Mouse (Mus musculus) embryonic facial prominence, embryonic 11.5 days (tissue): ENCODE measurements around the gene Mrps7. TPM values are rescaled to one million over a fixed set of nuclear protein-coding genes. Genes with fewer than 3 reads are reported as not detected.

Source experiments
- ATAC-seq: fragments of 200-750 bp; cut with Nextera tagmentation; replicated peaks from 2 replicates; pipeline ENCODE4 v1.8.0; 2017; ENCODE audit warnings: low read depth; ENCODE audit not compliant: insufficient number of reproducible peaks, low FRiP score, low TSS enrichment
- DNase-seq: peaks from one replicate; pipeline ENCODE4 v3.0.0-alpha.2; 2015; ENCODE audit warnings: low spot score
- H3K27ac ChIP-seq: fragments of 300-500 bp; sonication (generic); replicated peaks from 2 replicates; pipeline ENCODE4 v1.5.1; 2014; ENCODE audit warnings: mild to moderate bottlenecking, low read depth, low read length, control low read depth
- H3K27me3 ChIP-seq: fragments of 300-500 bp; sonication (generic); 2 replicates; pipeline ENCODE4 v1.6.1; 2014; ENCODE audit warnings: mild to moderate bottlenecking, low read length, moderate library complexity, mixed read lengths; ENCODE audit not compliant: control insufficient read depth, insufficient read depth
- H3K36me3 ChIP-seq: fragments of 300-500 bp; sonication (generic); replicated peaks from 2 replicates; pipeline ENCODE4 v1.6.1; 2014; ENCODE audit warnings: low read depth, mild to moderate bottlenecking, low read length, moderate library complexity, mixed read lengths; ENCODE audit not compliant: control insufficient read depth, insufficient read depth
- H3K4me1 ChIP-seq: fragments of 300-500 bp; sonication (generic); 2 replicates; pipeline ENCODE4 v1.6.1; 2014; ENCODE audit warnings: low read length, mixed read lengths; ENCODE audit not compliant: control insufficient read depth, insufficient read depth
- H3K4me2 ChIP-seq: fragments of 300-500 bp; sonication (generic); 2 replicates; pipeline ENCODE4 v1.6.1; 2014; ENCODE audit warnings: low read depth, mild to moderate bottlenecking, control low read depth, low read length, moderate library complexity
- H3K4me3 ChIP-seq: fragments of 300-500 bp; sonication (generic); 2 replicates; pipeline ENCODE4 v1.5.1; 2014; ENCODE audit warnings: low read depth, low read length, control low read depth
- H3K9ac ChIP-seq: fragments of 300-500 bp; sonication (generic); replicated peaks from 2 replicates; pipeline ENCODE4 v1.6.1; 2014; ENCODE audit warnings: mild to moderate bottlenecking, control low read depth, low read length
- H3K9me3 ChIP-seq: fragments of 300-500 bp; sonication (generic); replicated peaks from 2 replicates; pipeline ENCODE4 v1.6.1; 2016; ENCODE audit warnings: mild to moderate bottlenecking, low read length, inconsistent platforms, mixed read lengths; ENCODE audit not compliant: control insufficient read depth
- WGBS: fragments of 180-500 bp; shearing (Covaris S2); extraction: QIAGEN DNeasy Blood & Tissue Kit; methylation state at CpG from one replicate; pipeline ENCODE4 v1.1.7; 2014; 5-methylcytosine and 5-hydroxymethylcytosine counted together
- polyA plus RNA-seq: library from polyadenylated mRNA; unstranded; fragments of >200 nt; fragmentation: Nextera tagmentation; extraction: Ambion mirVana; gene quantifications from 2 replicates; pipeline ENCODE4 v1.2.1, GENCODE M21; 2014

Gene Mrps7
- polyA plus RNA-seq, 1 experiment from 2014 or later = 110 TPM

DNA sequence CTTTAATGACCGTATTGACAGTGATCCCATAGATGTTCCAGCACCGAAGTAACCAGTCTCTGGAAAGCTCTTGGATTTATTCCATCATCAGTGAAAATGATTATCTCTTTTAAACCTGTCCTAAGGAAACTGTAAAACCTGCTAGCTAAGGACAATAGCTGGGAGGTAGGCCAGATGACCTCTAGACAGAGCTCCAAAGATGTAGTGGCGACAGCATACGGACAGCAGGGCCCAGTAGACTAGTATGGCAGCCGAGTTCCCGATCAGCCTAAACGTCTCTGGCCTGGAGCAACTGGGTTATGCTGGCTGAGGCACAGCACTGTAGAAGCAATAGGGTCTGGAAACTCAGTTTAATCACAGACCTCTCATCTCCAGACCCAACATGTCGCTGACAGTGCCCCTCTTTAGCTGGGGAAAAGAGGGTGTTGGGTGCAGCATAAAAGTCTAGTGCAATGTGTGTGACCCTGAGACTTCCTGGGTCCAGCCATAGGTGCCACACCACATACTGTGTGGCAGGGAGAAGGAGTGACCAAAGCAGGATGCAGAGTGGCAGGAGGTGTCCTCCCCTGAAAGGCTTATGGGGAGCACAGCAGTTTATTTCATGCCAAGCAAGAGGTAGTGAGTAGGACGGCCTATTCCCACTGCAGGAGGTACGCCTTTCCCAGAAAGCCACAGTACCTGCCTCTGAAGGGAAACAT is 19.2 kb upstream of the Mrps7 start:
- Histone ChIP-seq H3K9me3 (no peaks in the 10 kb centered on the region), H3K36me3 (peaks cover 30% of the 10 kb centered on the region), H3K4me2 (no peak overlapping the region), H3K27ac (no peak overlapping the region), H3K9ac (no peak overlapping the region), H3K4me1 (no peaks in the 10 kb centered on the region), H3K27me3 (no peaks in the 10 kb centered on the region), H3K4me3 (no peak overlapping the region)
- DNase-seq (no peak), ATAC-seq (no peak)
- 90% methylated on average over 10 of the region's 10 CpGs for WGBS

DNA sequence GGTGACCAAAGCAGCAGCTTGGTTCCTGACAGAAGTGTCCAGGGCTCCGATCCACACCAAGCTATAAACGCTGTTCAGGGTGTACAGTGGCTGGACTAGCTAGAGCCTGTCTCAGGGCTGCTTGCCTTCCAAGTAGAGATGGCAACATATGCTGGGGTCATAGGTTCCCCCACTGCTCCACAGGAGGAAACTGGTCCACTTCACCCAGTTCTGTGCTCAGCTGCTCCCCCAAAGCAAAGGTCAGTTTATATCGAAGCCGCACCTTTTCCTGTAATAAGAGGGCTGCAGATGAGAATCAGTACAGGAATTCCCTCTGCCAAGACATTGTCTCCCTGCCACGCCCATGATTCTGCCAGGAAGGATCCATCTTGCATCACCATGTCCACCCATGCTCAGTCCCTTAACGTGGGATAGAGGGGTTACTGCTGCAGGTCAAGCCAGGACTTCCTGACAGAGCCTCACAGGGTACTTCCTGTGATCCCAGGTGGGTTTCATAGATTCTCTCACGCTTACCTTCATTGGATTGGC is 18.1 kb upstream of the Mrps7 start:
- Histone ChIP-seq H3K36me3 (peaks cover 37% of the 10 kb centered on the region), H3K9ac (no peak overlapping the region), H3K27ac (no peak overlapping the region), H3K4me3 (no peak overlapping the region), H3K27me3 (no peaks in the 10 kb centered on the region), H3K4me1 (no peaks in the 10 kb centered on the region), H3K4me2 (no peak overlapping the region), H3K9me3 (no peaks in the 10 kb centered on the region)
- ATAC-seq (no peak), DNase-seq (no peak)
- WGBS = 90% methylated on average over 7 of the region's 7 CpGs

DNA sequence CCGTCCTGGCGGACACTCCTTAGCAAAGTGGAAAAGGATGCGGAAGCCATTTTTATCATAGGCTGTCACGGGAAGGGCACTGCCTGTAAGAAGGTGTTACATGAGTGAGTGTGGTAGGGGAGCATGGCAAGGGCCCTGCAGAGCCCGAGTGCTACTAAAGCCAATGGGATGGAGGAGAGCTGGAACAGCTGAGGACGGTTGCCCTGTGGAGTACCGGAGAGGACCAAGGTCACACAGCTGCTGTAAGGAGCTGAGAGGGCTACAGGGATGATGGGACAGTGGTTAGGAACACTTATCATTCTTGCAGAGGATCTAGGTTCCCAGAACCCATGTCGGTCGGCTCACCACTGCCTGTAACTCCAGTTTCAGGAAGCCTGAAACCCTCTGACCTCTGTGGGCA is 17.3 kb upstream of the Mrps7 start:
- peaks cover 34% of the 10 kb centered on the region for H3K36me3 ChIP-seq
- H3K27me3 ChIP-seq = no peaks in the 10 kb centered on the region
- H3K9me3 ChIP-seq = no peaks in the 10 kb centered on the region
- no peak overlapping the region for H3K9ac ChIP-seq
- no peak overlapping the region for H3K27ac ChIP-seq
- H3K4me1 ChIP-seq = no peaks in the 10 kb centered on the region
- no peak overlapping the region for H3K4me3 ChIP-seq
- DNase-seq (no peak), ATAC-seq (no peak)
- H3K4me2 ChIP-seq = no peak overlapping the region
- 92% methylated on average over 9 of the region's 9 CpGs for WGBS

DNA sequence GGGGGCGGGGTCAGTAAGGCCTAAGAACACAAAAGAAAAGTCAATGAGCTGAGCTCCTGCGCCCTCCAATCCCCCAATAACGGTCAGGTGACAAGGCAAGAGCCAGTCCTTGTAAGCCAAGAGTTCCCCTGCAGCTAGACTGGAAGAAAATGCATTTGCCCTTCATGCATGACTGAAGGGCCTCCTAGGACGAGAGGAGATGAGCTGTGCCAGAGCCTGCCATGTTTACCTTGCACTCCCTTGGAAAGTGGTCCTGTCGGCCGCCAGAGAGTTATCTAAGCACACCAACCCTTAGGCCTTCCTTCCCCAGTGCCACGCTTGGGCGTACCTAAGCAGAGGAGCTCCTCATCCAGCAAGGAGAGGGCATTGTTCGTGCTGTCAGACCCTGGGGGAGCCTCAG is 15.7 kb upstream of the Mrps7 start:
- ATAC-seq (no peak), DNase-seq (no peak)
- peaks cover 37% of the 10 kb centered on the region for H3K36me3 ChIP-seq
- no peaks in the 10 kb centered on the region for H3K9me3 ChIP-seq
- H3K27me3 ChIP-seq = no peaks in the 10 kb centered on the region
- H3K4me3 ChIP-seq = no peak overlapping the region
- H3K9ac ChIP-seq = no peak overlapping the region
- no peaks in the 10 kb centered on the region for H3K4me1 ChIP-seq
- WGBS = 84% methylated on average over 9 of the region's 9 CpGs
- no peak overlapping the region for H3K4me2 ChIP-seq
- no peak overlapping the region for H3K27ac ChIP-seq

DNA sequence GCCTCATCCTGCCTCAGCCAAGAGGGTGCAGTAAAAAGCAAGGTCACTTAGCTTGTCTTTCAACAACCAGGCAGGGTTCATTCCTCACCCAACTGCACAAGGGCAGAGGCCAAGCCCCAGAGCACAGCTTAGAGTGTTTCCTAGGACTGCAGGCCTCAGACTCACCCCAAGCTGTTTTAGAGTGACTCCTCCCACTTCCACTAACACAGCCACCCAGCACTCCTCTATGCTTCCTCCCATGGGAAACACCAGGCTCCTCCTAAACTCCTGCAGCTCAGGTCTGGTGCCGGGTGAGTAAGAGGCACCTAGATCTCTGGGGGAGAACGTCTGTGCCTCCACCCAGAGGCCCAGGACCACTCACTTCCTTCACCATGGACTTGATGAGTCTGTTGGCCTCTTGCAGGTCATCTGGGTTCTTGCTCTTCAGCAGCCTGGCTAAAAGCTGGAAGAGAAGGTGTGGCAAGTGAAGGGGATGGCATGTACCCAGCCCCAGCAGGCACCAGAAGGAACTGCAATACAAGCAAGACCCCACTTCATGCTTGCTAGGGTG is 13.1 kb upstream of the Mrps7 start:
- Histone ChIP-seq H3K36me3 (peaks cover 39% of the 10 kb centered on the region), H3K4me1 (no peaks in the 10 kb centered on the region), H3K27ac (no peak overlapping the region), H3K9ac (no peak overlapping the region), H3K4me3 (no peak overlapping the region), H3K9me3 (no peaks in the 10 kb centered on the region), H3K27me3 (no peaks in the 10 kb centered on the region), H3K4me2 (no peak overlapping the region)
- no peak for ATAC-seq
- DNase-seq = no peak
- WGBS = 87% methylated on average over 2 of the region's 2 CpGs

DNA sequence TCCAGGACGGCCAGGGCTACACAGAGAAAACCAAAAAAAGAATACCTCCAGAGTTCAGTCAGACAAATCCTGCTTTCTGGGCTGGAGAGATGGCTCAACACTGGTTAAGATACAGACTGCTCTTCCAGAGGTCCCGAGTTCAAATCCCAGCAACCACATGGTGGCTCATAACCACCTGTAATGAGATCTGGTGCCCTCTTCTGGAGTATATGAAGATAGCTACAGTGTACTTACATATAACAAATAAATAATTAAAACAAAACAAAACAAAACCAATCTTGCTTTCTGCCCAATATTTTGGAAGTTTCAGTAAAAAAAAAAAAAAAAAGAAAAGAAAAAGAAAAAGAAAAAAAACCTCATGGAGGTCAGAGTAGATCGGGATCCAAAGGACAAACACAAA is 8.5 kb upstream of the Mrps7 start:
- Histone ChIP-seq H3K9ac (no peak overlapping the region), H3K4me3 (no peak overlapping the region), H3K4me1 (no peaks in the 10 kb centered on the region), H3K36me3 (peaks cover 20% of the 10 kb centered on the region), H3K9me3 (no peaks in the 10 kb centered on the region), H3K27ac (no peak overlapping the region), H3K4me2 (no peak overlapping the region), H3K27me3 (no peaks in the 10 kb centered on the region)
- ATAC-seq = no peak
- no peak for DNase-seq
- 95% methylated on average over 3 of the region's 3 CpGs for whole genome bisulfite sequencing

DNA sequence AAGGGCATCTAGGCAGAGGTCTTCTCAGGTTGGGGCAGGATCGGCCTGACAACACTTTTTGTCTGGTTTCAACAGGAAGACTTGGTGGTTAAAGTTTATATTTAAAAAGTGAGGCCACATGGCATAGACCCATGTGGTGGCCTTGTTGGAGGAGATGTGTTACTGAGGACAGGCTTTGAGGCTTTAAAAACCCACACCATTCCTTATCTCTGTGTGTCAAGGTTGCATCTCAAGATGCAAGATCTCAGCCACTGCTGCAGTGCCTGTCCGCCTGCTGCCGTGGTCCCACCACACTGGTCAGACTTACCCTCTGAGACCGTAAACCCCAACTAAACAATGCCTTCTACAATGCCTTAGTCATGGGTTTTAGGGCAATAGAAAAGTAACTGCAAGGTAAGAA is 5.4 kb upstream of the Mrps7 start:
- Histone ChIP-seq H3K4me3 (no peak overlapping the region), H3K27ac (no peak overlapping the region), H3K4me1 (no peaks in the 10 kb centered on the region), H3K9me3 (no peaks in the 10 kb centered on the region), H3K36me3 (peaks cover 7% of the 10 kb centered on the region), H3K27me3 (no peaks in the 10 kb centered on the region), H3K4me2 (no peak overlapping the region), H3K9ac (no peak overlapping the region)
- no peak for DNase-seq
- WGBS = 93% methylated on average over 4 of the region's 4 CpGs
- ATAC-seq = no peak

DNA sequence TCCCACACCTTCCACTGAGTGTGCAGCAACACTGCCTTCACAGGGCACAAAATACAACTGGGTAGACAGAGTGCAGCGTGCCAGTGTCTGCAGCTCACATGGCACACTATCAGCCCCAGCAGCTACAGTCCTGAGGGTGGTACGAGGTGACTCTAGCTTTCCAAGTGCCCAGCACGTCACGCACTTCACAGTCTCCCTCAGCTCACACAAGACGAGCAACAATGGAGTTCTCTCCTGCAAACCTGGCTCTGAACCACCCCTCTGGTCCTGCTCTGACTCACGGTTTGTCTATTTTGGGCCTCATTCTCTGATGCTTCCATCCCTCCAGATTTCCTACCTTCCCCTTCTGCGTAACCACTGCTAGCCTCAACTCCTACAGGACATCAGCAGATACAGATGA is 4.0 kb upstream of the Mrps7 start:
- DNase-seq (no peak), ATAC-seq (no peak)
- Histone ChIP-seq H3K9ac (no peak overlapping the region), H3K36me3 (no peaks in the 10 kb centered on the region), H3K27me3 (no peaks in the 10 kb centered on the region), H3K4me1 (no peaks in the 10 kb centered on the region), H3K27ac (no peak overlapping the region), H3K4me2 (no peak overlapping the region), H3K9me3 (no peaks in the 10 kb centered on the region), H3K4me3 (no peak overlapping the region)
- WGBS = 93% methylated on average over 7 of the region's 7 CpGs
